Mouse (Mus musculus) liver, embryonic 14.5 days (tissue): ENCODE results near the gene Agtpbp1.

Experiments
- CTCF ChIP-seq: IDR thresholded peaks from 2 replicates; pipeline ENCODE4 v1.5.1; 2016; ENCODE audit warnings: antibody characterized with exemption, low read depth, control low read depth
- EP300 ChIP-seq: IDR thresholded peaks from 2 replicates; pipeline ENCODE4 v1.6.1; 2016; ENCODE audit warnings: antibody characterized with exemption, low read depth

- TF ChIP-seq CTCF (no peak), EP300 (no peak)
Observed at GRCm38 (mm10) chr13:59533331-59533730, 51.7 kb downstream of the Agtpbp1 start.
